Mouse (Mus musculus): ENCODE data around the gene Adh6a. TPM values are rescaled to one million over a fixed set of nuclear protein-coding genes. Genes with fewer than 3 reads are reported as not detected.

The Adh6a gene
- total RNA-seq, 2 experiments from 2014 or later: not detected

Other genes starting within 250 kb of the Adh6a start
- gene 1110002E22Rik, start 248.2 kb upstream of the Adh6a start, total RNA-seq (2021): 10 to 100 TPM; 52.5 to 58.2 TPM
- under 1 TPM; 0.64 to 0.81 TPM for gene Gm5105, start 245.9 kb upstream of the Adh6a start, total RNA-seq (2021)
- 1 to 10 TPM; 2.3 to 3.2 TPM for gene Trmt10a, start 169.8 kb upstream of the Adh6a start, total RNA-seq (2021)
- gene Mttp, start 168.3 kb upstream of the Adh6a start, total RNA-seq (2021): 1 to 10 TPM; 5.4 to 6.2 TPM
- gene 4930579F01Rik, start 119.5 kb upstream of the Adh6a start, total RNA-seq (2021): not detected
- gene Adh7, start 95.5 kb upstream of the Adh6a start, total RNA-seq (2021): under 1 TPM; 0.11 to 0.17 TPM
- gene Adh1, start 52.3 kb upstream of the Adh6a start, total RNA-seq (2021): 10 to 100 TPM; 36.9 to 67.4 TPM
- 1 to 10 TPM; 1.1 to 1.5 TPM for gene Adh6b, start 28.5 kb downstream of the Adh6a start, total RNA-seq (2021)
- gene Adh4, start 102.2 kb downstream of the Adh6a start, total RNA-seq (2021): not detected
- 10 to 100 TPM; 85.5 to 88.9 TPM for gene Adh5, start 129.8 kb downstream of the Adh6a start, total RNA-seq (2021)
- gene Metap1, start 176.2 kb downstream of the Adh6a start, total RNA-seq (2021): 10 to 100 TPM; 39.0 to 39.2 TPM
- gene Eif4e, start 212.9 kb downstream of the Adh6a start, total RNA-seq (2021): 100 to 1,000 TPM; 176 to 192 TPM

Measured in heart, postnatal 36 days (tissue).